Mouse (Mus musculus) CH12.LX (cell line): ENCODE measurements around the gene Pdcl2. TPM values are rescaled to one million over a fixed set of nuclear protein-coding genes. Genes with fewer than 3 reads are reported as not detected.

Source experiments
- DNase-seq: peaks from one replicate; pipeline ENCODE4 v3.0.0-alpha.2; 2013; ENCODE audit errors: extremely low read depth
- H3K27ac ChIP-seq: 2 replicates; pipeline ENCODE4 v1.5.1; 2012; ENCODE audit warnings: low read depth, mild to moderate bottlenecking, control low read depth, moderate library complexity; ENCODE audit not compliant: insufficient read depth
- H3K27me3 ChIP-seq: replicated peaks from 2 replicates; pipeline ENCODE3; 2012; ENCODE audit warnings: inconsistent platforms
- H3K36me3 ChIP-seq, 2 experiments: replicated peaks in 1 of 2; 2 replicates each; pipeline versions ENCODE3 to v1.6.1; 2012; ENCODE audit warnings: inconsistent platforms in 1 of 2, low read length in 1 of 2, mild to moderate bottlenecking in 1 of 2, mixed read lengths in 1 of 2, moderate library complexity in 1 of 2; ENCODE audit not compliant: control insufficient read depth in 1 of 2, insufficient read depth in 1 of 2
- H3K4me1 ChIP-seq, 2 experiments: 2 replicates each; pipeline ENCODE4 v1.6.1; 2012; ENCODE audit warnings: inconsistent platforms in 1 of 2, moderate library complexity in 1 of 2; ENCODE audit not compliant: insufficient read depth in 2 of 2, control insufficient read depth in 1 of 2
- H3K4me2 ChIP-seq: 2 replicates; pipeline ENCODE4 v1.6.1; 2012; ENCODE audit warnings: low read depth, mild to moderate bottlenecking, control low read depth; ENCODE audit not compliant: poor library complexity, insufficient read depth, severe bottlenecking
- H3K4me3 ChIP-seq, 3 experiments: fragments of 150-350 bp in 1 of 3; sonication (generic) in 1 of 3; replicated peaks in 1 of 3; 2 replicates each; pipeline versions ENCODE3 to v1.5.1; 2011 to 2012; ENCODE audit warnings: low read depth in 2 of 3, low read length in 2 of 3, mild to moderate bottlenecking in 2 of 3, moderate library complexity in 2 of 3, control low read depth in 1 of 3, improper control_type of control experiment in 1 of 3, inconsistent platforms in 1 of 3, mixed read lengths in 1 of 3; ENCODE audit not compliant: poor library complexity in 1 of 3
- H3K79me2 ChIP-seq: replicated peaks from 2 replicates; pipeline ENCODE4 v1.6.1; 2012; ENCODE audit warnings: mild to moderate bottlenecking, moderate library complexity; ENCODE audit not compliant: control insufficient read depth, poor library complexity, insufficient read depth, severe bottlenecking; ENCODE audit errors: extremely low read depth
- H3K9ac ChIP-seq: 2 replicates; pipeline ENCODE4 v1.6.1; 2012; ENCODE audit warnings: low read depth, mild to moderate bottlenecking, control low read depth, moderate library complexity; ENCODE audit not compliant: insufficient read depth
- H3K9me3 ChIP-seq: replicated peaks from 2 replicates; pipeline ENCODE3; 2012; ENCODE audit warnings: low read length, inconsistent platforms, mixed read lengths
- BHLHE40 ChIP-seq: IDR thresholded peaks from 2 replicates; pipeline ENCODE4 v1.6.1; 2011; ENCODE audit warnings: mild to moderate bottlenecking, low read depth, low read length, improper control_type of control experiment
- CHD1 ChIP-seq: IDR thresholded peaks from 2 replicates; pipeline ENCODE4 v1.6.1; 2012; ENCODE audit warnings: low read depth, low read length, improper control_type of control experiment, inconsistent platforms
- CTCF ChIP-seq, 2 experiments: IDR thresholded peaks in 1 of 2; conservative IDR thresholded peaks in 1 of 2; 2 replicates each; pipeline ENCODE4 v1.5.1; 2011 to 2012; ENCODE audit warnings: low read depth in 2 of 2, low read length in 2 of 2, improper control_type of control experiment in 1 of 2, inconsistent platforms in 1 of 2, mild to moderate bottlenecking in 1 of 2, moderate library complexity in 1 of 2
- ELF1 ChIP-seq: IDR thresholded peaks from 2 replicates; pipeline ENCODE4 v1.6.1; 2014; ENCODE audit warnings: low read depth, mild to moderate bottlenecking, inconsistent platforms, low read length, improper control_type of control experiment
- EP300 ChIP-seq: IDR thresholded peaks from 2 replicates; pipeline ENCODE4 v1.6.1; 2011; ENCODE audit warnings: low read length, improper control_type of control experiment
- GABPA ChIP-seq: IDR thresholded peaks from 2 replicates; pipeline ENCODE4 v1.6.1; 2012; ENCODE audit warnings: low read depth, low read length, improper control_type of control experiment, inconsistent platforms; ENCODE audit not compliant: insufficient replicate concordance
- IRF4 ChIP-seq: IDR thresholded peaks from 2 replicates; pipeline ENCODE4 v1.6.1; 2014; ENCODE audit warnings: low read depth, mild to moderate bottlenecking, inconsistent platforms, low read length, improper control_type of control experiment
- MAFK ChIP-seq: IDR thresholded peaks from 2 replicates; pipeline ENCODE4 v1.6.1; 2011; ENCODE audit warnings: low read length, improper control_type of control experiment; ENCODE audit not compliant: insufficient replicate concordance
- MAX ChIP-seq: IDR thresholded peaks from 2 replicates; pipeline ENCODE4 v1.6.1; 2011; ENCODE audit warnings: low read length, improper control_type of control experiment
- MXI1 ChIP-seq: IDR thresholded peaks from 2 replicates; pipeline ENCODE4 v1.6.1; 2011; ENCODE audit warnings: mild to moderate bottlenecking, low read depth, low read length, improper control_type of control experiment
- MYC ChIP-seq: IDR thresholded peaks from 2 replicates; pipeline ENCODE4 v1.6.1; 2011; ENCODE audit warnings: low read depth, mild to moderate bottlenecking, improper control_type of control experiment, low read length
- RCOR1 ChIP-seq: conservative IDR thresholded peaks from 2 replicates; pipeline ENCODE4 v1.6.1; 2012; ENCODE audit warnings: low read depth, mild to moderate bottlenecking, inconsistent platforms, low read length, improper control_type of control experiment
- SMC3 ChIP-seq: IDR thresholded peaks from 2 replicates; pipeline ENCODE4 v1.6.1; 2011; ENCODE audit warnings: low read depth, low read length, improper control_type of control experiment
- TBP ChIP-seq: conservative IDR thresholded peaks from 2 replicates; pipeline ENCODE4 v1.6.1; 2011; ENCODE audit warnings: low read depth, low read length, improper control_type of control experiment
- TCF12 ChIP-seq: IDR thresholded peaks from 2 replicates; pipeline ENCODE4 v1.6.1; 2014; ENCODE audit warnings: low read depth, mild to moderate bottlenecking, inconsistent platforms, low read length, improper control_type of control experiment
- ZC3H11A ChIP-seq: IDR thresholded peaks from 2 replicates; pipeline ENCODE4 v1.6.1; 2012; ENCODE audit warnings: low read depth, mild to moderate bottlenecking, inconsistent platforms, low read length, improper control_type of control experiment
- ZKSCAN1 ChIP-seq: IDR thresholded peaks from 2 replicates; pipeline ENCODE4 v1.6.1; 2012; ENCODE audit warnings: low read depth, inconsistent platforms, low read length, improper control_type of control experiment, borderline replicate concordance
- ZMIZ1 ChIP-seq: IDR thresholded peaks from 2 replicates; pipeline ENCODE4 v1.6.1; 2012; ENCODE audit warnings: low read depth, mild to moderate bottlenecking, inconsistent platforms, low read length, improper control_type of control experiment
- ZNF384 ChIP-seq: IDR thresholded peaks from 2 replicates; pipeline ENCODE4 v1.6.1; 2012; ENCODE audit warnings: low read depth, low read length, improper control_type of control experiment, inconsistent platforms
- dilution Hi-C: fragments of 300-500 bp; cut with MboI; formaldehyde crosslinking; loops from 2 replicates; pipeline ENCODE4 v1.14.3; 2020; ENCODE audit warnings: low sequenced_read_pairs; ENCODE audit not compliant: extremely low pct_unique_long_range_greater_than_20kb, extremely low pct_ligation_motif_present
- in situ Hi-C: fragments of 300-500 bp; cut with MboI; formaldehyde crosslinking; loops from 3 replicates; pipeline ENCODE4 v1.14.3; 2019; ENCODE audit warnings: low sequenced_read_pairs, low pct_ligation_motif_present, low pct_unique_long_range_greater_than_20kb, mixed read lengths
- polyA plus RNA-seq: library from polyadenylated mRNA; unstranded; fragments of >175 nt; gene quantifications from 2 replicates; pipeline ENCODE4 v1.2.1, GENCODE M21; 2012; ENCODE audit warnings: low read depth; ENCODE audit not compliant: insufficient read length
- total RNA-seq, 2 experiments: library from RNA; depleted of rRNA; stranded (reverse); fragments of 300-350 nt in 1 of 2; fragments of >200 nt in 1 of 2; gene quantifications; 2 replicates each; pipeline ENCODE4 v1.2.3; 2012 to 2014

Pdcl2 gene
- total and polyA plus RNA-seq, 3 experiments = not detected

- Histone ChIP-seq H3K4me3 (no peak overlapping the region), H3K9me3 (no peaks in the 10 kb centered on the region), H3K36me3 (no peaks in the 10 kb centered on the region), H3K27me3 (no peaks in the 10 kb centered on the region), H3K4me1 (no peaks in the 10 kb centered on the region), H3K4me2 (no peak overlapping the region), H3K9ac (no peak overlapping the region), H3K27ac (no peak overlapping the region), H3K79me2 (no peaks in the 10 kb centered on the region)
- dilution Hi-C loops = no loop called here
- TF ChIP-seq GABPA (no peak), MAX (no peak), MAFK (no peak), ZKSCAN1 (no peak), ZC3H11A (no peak), CTCF (conservative IDR thresholded peaks at IDR 0.05 in 1 of 2, IDR thresholded peaks at IDR 0.05 in 1 of 2; ENCODE audit: low read depth in 2 of 2, low read length in 2 of 2) (no peak), ZMIZ1 (no peak), IRF4 (no peak), TBP (no peak), MXI1 (no peak), CHD1 (no peak), TCF12 (no peak), ZNF384 (no peak), ELF1 (no peak), EP300 (no peak), SMC3 (no peak), RCOR1 (no peak), BHLHE40 (no peak), MYC (no peak)
- in situ Hi-C loops = no loop called here
- DNase-seq = no peak
These were observed 15.2 kb upstream of the Pdcl2 start for GRCm38 (mm10) chr5:76346137-76346536.

DNA sequence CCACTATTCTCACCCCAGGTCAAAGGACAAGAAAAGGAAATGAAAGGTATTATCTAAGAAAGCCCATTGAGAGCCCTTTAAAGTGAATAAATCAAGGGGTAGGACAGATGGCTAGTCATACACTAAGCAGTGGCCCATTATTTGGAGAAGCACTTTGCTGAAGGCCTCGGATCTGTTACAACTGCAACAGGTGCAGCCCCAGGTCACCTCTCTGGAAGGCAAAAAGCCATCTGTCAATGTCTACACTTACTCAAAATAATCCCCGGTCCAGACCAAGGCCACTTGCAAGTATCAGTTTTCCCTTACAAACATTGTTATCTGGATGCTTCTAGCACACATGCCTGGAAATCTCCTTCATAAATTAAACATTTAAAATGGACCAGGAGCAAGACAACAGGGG lies 10.0 kb upstream of the Pdcl2 start:
- no peak overlapping the region for H3K27ac ChIP-seq
- dilution Hi-C loops = no loop called here
- no peak for TF ChIP-seq MYC
- no peak for TF ChIP-seq ZKSCAN1
- TF ChIP-seq ELF1 = no peak

More for the DNA sequence above, 10.0 kb upstream of the Pdcl2 start:
- Histone ChIP-seq H3K79me2 (no peaks in the 10 kb centered on the region), H3K27me3 (no peaks in the 10 kb centered on the region), H3K36me3 (no peaks in the 10 kb centered on the region), H3K4me1 (peaks cover 0 to 11% of the 10 kb centered on the region in 2 experiments; a peak in 2 of 4 replicates), H3K4me2 (no peak overlapping the region), H3K4me3 (no peak overlapping the region), H3K9me3 (no peaks in the 10 kb centered on the region), H3K9ac (no peak overlapping the region)
- in situ Hi-C loops = no loop called here
- no peak for DNase-seq
